Comparison of ENCODE assay signal across 18 mouse cellular contexts in the genomic region with DNA sequence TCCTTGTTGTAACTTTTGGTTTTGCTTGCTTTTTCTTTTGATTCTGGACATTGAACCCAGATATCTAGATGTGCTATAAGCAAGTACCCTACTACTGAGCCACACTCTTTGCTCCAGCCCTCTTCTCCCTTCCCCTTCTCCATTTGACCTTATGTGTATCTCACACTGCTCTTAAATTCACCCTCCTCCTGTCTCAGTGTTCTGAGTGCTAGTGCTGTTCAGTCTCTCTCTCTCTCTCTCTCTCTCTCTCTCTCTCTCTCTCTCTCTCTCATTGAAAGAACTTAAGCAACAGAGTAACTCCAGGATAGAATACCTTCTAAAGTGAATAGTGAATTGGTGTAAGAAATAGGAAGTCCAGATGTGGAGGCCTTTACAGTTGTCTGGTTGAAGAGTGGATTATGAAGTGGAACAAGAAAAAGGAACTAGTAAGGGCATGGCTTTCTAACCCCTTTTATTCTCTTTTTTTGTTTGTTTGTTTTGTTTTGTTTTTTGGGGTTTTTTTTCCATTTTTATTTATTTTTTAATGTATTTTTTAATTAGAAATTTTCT. TPM values are rescaled to one million over a fixed set of nuclear protein-coding genes. Genes with fewer than 3 reads are reported as not detected.
"Had no signal": no experiment of that assay in that cellular context is flagged by ENCODE, and none has a peak within 500 bp of the region (broad histone marks: within the 10 kb centered on the region; RNA-seq: fewer than 3 reads in every experiment).

No protein-coding gene starts in this region.

- H3K36me3 ChIP-seq: kidney, embryonic 15.5 days; limb, embryonic 12.5 days; lung, embryonic 15.5 days; midbrain, embryonic 12.5 days had no signal

- H3K4me3 ChIP-seq: kidney, embryonic 15.5 days; limb, embryonic 12.5 days; lung, embryonic 15.5 days; midbrain, embryonic 12.5 days had no signal

- H3K9me3 ChIP-seq: kidney, embryonic 15.5 days; limb, embryonic 12.5 days; lung, embryonic 15.5 days; midbrain, embryonic 12.5 days had no signal

- H3K9ac ChIP-seq: kidney, embryonic 15.5 days; limb, embryonic 12.5 days; lung, embryonic 15.5 days; midbrain, embryonic 12.5 days had no signal

- DNase-seq: kidney, adult 2 months; kidney, postnatal 14 days; liver; lung, postnatal 14 days; right cerebral cortex, adult 18-20 months; right cerebral cortex, postnatal 25 days; thymus, postnatal 4 days had no signal

- H3K27ac ChIP-seq: kidney, embryonic 15.5 days; limb, embryonic 12.5 days; lung, embryonic 15.5 days; midbrain, embryonic 12.5 days; stomach, postnatal 0 days had no signal

- H3K4me1 ChIP-seq: limb, embryonic 12.5 days; midbrain, embryonic 12.5 days had no signal

- H3K27me3 ChIP-seq: kidney, embryonic 15.5 days; limb, embryonic 12.5 days; lung, embryonic 15.5 days; midbrain, embryonic 12.5 days had no signal

RNA-seq across cellular contexts. Expression of a gene that starts 39.6 kb away (rescaled TPM):
- total RNA-seq: layer of hippocampus, adult 8-10 months; layer of hippocampus, postnatal 14 days; left cerebral cortex, adult 18-20 months; left cerebral cortex, postnatal 14 days had no signal
- polyA plus RNA-seq: midbrain, postnatal 0 days; neural tube, embryonic 14.5 days had no signal
